Mouse (Mus musculus) thymus, postnatal 25 days (tissue): Measurements from ENCODE around the gene Kars.

ENCODE experiments used
- DNase-seq: peaks from one replicate; pipeline ENCODE4 v3.0.0; 2022

Kars gene

DNA sequence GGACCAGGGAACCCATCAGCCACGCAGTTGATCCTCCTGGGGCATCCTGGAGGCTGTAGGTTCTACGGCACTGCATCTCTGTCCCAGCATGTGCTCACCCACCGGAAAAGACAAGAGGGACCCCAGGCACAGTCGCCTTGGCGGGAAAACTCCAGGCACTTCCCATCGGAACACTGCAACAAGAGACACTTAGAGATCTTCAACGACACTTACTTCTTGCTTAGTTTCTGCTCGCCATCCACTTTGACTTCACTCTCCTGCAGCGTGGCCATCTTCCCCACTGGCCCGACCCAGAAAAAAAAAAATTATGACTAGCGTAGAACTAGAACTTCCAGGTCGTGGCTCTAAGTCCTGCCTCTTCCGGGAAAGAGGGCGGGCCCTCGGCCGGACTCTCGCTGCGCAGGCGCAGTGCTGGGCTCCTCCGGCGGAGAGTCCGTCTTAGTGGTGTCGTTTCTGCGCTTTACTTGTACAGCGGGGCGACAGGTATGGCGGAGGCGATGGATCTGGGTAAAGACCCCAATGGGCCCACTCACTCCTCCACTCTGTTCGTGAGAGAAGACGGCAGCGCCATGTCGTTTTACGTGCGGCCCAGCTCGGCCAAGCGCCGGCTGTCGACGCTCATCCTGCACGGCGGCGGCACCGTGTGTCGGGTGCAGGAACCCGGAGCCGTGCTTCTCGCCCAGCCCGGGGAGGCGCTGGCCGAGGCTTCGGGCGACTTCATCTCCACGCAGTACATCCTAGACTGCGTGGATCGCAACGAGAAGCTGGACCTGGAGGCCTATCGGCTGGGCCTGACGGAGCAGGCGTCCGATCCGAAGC lies at the start of gene Kars, which contains the start of gene Terf2ip:
Gene Kars (minus strand): TSS at position 327 of the 819 bp plus-strand sequence.
Gene Terf2ip (plus strand): TSS at position 402 of the 819 bp plus-strand sequence.
- peak; percentile 90 for DNase-seq

DNA sequence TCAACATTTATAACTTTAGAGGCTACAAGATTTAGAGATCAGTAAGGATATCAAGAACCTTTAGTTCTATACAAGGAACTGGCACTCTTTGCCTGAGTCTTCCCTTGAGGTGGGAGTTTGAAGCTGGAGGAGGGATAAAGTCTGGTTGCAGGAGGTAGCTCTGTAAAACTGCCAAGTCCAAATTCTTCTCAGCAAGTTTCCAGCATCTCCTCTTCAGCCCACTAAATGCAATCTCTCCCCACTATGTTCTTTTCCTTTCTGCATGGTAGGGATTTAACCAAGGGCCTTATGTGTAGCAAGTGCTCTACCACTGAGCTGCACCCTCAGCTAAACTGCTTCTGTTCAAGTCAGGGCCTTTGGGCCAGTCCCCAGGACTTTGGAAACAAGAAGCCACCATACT lies 43.3 kb upstream of the Kars start:
- DNase-seq = no peak

DNA sequence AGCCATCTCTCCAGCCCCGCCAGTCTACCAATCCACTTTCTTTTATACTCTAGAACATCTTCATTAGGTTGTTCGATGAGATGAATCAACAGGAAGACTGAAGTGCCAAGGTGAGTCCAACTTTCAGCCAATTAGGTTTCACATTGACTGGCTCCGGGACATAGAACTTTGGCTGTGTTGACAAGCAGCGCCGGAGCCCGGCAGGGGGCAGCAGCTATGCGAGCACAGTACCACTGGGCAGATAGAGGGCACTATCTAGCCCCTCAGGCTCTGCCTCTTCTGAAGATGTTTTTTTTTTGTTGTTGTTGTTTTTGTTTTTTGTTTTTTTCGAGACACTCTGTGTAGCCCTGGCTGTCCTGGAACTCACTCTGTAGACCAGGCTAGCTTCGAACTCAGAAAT lies 40.4 kb upstream of the Kars start:
- DNase-seq = no peak

GRCm38 (mm10) chr8:112049984-112050383 lies 38.9 kb upstream of the Kars start:
- DNase-seq = no peak

- DNase-seq = no peak
Observed at GRCm38 (mm10) chr8:112048293-112048692, 37.2 kb upstream of the Kars start.

GRCm38 (mm10) chr8:112045896-112046295 lies 34.8 kb upstream of the Kars start:
- DNase-seq = peak; percentile 76

DNA sequence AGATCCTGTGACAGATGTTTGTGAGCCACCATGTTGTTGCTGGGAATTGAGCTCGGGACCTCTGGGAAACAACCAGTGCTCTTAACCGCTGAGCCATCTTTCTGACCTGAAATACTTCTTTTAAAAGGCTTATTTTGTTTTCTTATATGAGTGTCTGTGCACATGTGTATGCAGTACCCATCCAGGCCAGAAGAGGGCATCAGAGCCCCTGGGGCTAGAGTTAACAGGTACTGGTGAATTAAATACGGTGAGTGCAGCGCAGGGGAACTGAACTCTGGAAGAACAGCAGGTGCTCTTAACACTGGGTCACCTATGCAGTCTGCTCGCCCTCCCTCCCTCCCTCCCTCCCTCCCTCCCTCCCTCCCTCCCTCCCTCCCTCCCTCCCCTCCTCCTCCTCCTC lies 34.1 kb upstream of the Kars start:
- peak; percentile 4 for DNase-seq

- DNase-seq = no peak
Observed at GRCm38 (mm10) chr8:112037521-112037920, 26.4 kb upstream of the Kars start.

DNA sequence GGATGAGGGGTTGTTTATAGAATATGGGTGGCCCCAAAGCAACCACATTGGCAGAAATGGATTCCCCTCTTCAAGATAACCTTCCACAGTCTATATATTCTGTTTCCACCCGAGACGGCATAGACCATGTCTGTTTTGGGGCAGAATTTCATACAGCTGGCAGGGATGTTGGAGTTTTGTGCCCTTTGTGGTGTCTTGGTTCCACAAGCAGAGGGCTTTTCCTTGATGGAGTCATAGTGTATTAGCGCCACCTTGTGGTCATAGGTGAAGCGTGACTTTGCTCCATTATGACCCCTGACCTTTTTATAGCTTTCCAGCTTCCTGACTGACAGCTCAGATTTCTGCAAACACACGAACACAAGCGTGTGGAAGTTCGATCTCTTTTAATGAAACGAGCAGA lies 23.5 kb upstream of the Kars start:
- DNase-seq = peak; percentile 27

- DNase-seq = no peak
Observed at GRCm38 (mm10) chr8:112033071-112033470, 21.9 kb upstream of the Kars start.

GRCm38 (mm10) chr8:112030663-112031062 lies 19.5 kb upstream of the Kars start:
- no peak for DNase-seq

GRCm38 (mm10) chr8:112029455-112029854 lies 18.3 kb upstream of the Kars start:
- DNase-seq = no peak

DNA sequence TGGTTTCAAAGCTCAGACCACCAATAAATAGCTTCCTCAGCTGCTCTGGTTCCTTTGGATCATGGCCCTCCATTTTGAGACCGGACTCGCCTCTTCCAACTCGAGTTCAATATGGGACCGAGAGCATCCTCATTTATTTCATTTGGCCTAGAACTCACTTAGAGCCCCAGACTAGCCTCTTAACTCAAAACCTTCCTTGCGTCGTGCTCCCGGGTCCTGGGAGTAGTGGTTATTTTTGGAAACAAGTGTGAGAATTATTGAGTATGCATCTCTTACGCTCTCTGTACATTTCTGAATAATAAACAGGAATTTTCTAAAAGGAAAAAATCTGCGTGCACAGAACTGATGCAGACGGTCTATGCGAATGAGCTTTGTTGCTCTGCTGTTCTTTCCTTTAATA lies 3.8 kb upstream of the Kars start, which contains the start of gene Gm6793:
Gene Gm6793 (minus strand): TSS at position 101 of the 400 bp plus-strand sequence.
- DNase-seq = no peak

DNA sequence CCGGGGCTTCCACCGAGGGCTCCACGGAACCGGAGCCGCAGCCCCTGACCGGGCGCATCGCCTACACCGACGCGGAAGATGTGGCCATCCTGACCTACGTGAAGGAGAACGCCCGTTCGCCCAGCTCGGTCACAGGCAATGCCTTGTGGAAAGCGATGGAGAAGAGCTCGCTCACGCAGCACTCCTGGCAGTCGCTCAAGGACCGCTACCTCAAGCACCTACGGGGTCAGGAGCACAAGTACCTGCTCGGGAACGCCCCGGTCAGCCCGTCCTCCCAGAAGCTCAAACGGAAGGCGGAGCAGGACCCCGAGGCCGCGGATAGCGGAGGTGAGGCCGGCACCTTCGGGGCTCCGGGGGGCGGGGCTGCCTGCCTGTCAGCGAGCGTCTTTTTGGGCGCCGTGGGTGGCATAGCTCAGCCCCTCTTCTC lies 706 bp upstream of the Kars start:
- DNase-seq = peak; percentile 55

DNA sequence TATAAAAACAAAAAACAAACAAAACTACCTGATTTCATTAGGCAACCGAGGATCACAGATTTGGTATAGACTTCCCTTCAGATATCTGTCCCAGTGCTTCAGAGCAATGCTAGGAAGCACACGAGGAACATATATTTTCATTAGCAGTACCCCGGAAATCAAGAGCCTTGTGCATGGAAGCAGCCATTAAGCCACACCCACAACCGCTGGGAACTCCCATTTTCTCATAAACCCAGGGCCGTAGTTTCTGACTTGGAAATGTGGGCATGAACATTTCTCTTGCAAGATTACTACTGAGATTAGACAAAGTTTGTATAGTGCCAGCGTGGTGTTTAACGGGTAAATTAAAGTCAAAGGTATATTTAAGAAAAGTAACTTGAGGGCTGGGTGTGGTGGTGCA lies 1.6 kb downstream of the Kars start:
- DNase-seq = no peak

DNA sequence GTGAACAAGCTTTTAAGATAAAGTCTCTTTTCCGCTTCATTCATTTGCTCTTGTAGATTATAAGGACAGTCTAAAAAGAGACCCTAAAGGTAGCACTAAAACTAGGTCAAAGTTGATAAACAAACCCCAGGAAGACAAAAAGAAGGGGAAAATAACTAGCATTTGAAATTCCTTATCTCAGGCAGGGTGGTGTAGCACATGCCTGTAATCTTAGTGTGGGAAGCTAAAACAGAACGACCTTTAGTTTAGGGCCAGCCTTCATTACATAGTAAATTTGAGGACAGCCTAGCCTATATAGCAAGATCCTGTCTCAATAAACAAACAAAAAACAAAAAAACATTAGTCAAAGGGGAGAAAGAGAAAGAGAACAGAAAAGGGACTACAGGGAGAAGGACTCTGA lies 3.5 kb downstream of the Kars start:
- DNase-seq = no peak

GRCm38 (mm10) chr8:112005601-112006000 lies 5.5 kb downstream of the Kars start:
- DNase-seq = no peak

GRCm38 (mm10) chr8:112004754-112005153 lies 6.4 kb downstream of the Kars start:
- no peak for DNase-seq

DNA sequence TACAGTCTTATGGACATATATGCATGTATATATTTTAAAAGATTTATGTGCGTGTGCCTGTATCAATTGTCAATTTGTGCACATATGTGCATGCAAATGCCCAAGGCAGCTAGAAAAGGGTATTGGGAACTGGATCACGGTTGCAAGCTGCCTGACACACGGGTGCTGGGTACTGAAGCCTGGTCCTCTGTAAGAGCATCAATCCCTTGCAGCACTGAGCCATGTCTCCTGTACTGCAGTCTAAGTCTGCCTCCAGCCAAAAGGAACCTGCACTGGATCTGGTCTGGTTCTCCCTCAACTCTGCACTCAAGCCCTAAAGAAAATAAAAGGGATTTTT lies 18.5 kb downstream of the Kars start:
- DNase-seq = no peak

- peak; percentile 84 for DNase-seq
Observed at GRCm38 (mm10) chr8:111992013-111992702, 19.0 kb downstream of the Kars start, which contains the start of gene Adat1. TSS of gene Adat1 (minus strand) at chr8:111992302.

DNA sequence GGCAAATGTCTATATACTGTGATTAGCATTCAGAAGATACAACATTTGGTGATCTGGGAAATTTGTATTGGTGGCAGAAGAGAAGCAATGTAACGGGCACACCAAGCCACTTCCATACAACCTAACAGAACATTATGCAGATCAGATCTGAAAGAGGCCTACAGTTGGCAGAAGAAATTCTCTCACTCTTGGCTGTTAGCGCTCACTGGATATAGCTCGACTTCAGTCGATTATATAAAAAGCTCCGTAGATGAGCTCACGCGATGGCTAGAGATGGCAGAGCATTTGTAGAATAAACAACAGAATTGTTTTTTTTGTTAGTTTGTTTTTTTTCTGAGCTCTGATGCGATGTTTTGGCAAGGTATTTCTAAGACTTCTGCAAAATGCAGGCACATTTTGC lies 19.8 kb downstream of the Kars start:
- no peak for DNase-seq

DNA sequence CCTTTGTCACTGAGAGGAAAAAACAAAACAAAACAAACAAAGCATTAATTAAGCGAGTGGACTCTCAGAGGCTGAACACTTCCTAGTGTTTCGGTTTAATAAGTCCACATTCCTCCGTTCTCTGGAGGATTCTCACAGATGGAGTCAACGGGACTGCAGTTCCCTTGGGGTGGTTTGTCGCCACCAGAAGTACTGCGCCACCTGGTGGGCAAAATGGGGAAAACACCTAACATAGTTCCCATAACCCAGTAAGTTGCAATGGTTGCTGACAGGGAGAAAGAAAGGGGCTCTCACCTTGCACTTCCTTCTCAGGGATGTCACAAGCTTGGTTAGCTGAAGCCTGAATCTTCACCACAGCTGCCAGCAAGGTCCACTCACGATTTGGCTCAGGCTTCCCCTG lies 21.2 kb downstream of the Kars start:
- peak; percentile 78 for DNase-seq

DNA sequence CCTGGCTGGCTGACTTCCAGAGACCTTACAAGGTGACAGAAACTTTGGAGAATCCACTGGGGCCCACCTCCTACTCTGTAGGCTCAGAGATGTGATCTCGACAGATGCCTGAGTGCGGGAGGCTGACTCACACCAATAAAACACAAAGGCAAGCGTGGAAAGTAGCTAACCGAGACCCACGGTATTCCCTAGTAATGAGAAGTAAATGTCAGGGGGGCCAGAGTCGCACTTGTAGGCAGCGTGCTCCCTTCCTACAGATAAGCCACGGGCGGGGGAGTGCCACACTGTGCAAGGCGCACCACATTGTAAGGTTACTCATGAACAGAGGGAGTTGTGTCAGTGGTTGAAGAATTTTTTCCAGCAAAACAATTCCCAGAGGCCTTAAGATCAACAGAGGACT lies 26.6 kb downstream of the Kars start:
- no peak for DNase-seq

DNA sequence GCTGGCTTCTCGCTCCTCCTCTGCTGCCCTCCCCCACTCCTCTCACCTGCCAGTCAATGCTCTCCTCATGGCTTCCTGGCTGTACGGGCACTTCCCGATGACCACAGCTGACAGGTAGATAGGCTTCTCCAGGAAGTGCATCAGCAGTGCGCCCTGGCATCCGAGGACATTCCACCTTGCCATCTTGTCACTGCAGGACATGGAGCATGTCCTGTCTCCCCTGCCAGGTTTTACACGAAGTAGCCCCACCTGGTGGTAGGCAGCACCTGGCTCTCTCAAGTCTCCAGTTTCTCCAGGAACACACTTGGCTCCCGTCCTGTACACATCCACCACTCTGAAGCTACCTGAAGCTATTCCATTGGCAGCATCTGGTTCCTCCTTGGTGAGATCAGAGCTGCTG lies 29.0 kb downstream of the Kars start:
- peak; percentile 37 for DNase-seq
